Mouse (Mus musculus): ENCODE results near the gene Rbfox1.

The Rbfox1 gene

DNA sequence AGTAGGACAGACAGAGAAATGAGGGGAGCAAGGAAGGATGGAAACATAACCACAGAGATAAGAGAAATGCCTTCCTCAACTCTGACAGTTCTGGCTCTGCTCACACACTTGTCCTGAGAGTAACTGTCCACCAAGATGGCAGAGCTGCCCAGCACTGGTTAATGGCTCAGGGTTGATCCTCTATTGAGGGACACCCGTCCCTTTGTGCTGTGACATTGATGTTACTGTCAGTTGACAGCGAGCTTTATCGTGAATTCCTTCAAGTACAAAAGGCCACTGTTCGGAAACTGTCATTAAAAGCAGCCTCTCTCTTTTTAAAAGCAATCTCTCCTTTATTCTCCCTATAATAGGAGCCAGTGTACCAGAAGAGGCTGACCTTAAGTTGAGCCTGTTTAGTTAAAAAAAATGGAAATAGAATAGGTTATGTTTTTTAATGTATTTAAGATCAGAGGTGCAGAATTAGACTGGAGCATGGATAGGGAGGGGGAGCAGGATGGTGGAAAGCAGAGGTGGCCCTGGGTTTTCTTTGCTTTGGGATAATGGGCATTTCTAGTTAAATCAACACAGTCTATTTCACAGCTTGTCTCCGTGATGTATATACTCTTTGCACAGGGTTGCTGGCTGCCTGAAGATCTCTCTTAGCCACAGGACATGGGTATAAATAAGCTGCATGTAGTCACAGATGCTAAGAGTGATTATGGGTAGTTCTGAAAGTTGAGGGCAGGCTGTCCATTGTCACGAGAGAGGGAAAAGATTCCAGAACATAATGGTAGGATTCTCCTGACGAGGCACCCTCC is 212.3 kb downstream of the Rbfox1 start:
- H3K27me3 ChIP-seq (ENCODE audit: control insufficient read depth, insufficient read depth, low read length, poor library complexity, severe bottlenecking) = no peaks in the 10 kb centered on the region
- no peaks in the 10 kb centered on the region for H3K36me3 ChIP-seq (ENCODE audit: control insufficient read depth, insufficient read depth, low read length, poor library complexity, severe bottlenecking)
- DNase-seq (ENCODE audit: low read depth, low spot score) = no peak

DNA sequence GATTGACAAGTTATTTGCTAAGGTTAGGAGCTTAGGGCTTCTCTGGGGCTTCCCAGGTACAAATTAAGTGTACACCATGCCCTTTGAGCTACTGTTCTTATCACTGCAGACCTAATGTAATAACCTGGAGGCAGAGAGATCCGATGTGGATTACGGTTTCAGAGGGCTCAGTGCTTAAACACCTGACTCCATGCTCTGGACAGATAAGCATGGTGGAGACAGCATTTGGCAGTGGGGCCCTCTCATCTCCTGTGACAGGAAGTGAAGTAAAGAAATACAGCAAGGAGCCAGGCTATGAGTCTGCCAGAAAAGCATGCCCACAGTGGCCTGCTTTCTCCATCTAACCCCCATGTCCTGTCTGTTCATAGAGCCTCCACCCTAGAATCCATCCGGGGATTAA is 213.0 kb downstream of the Rbfox1 start:
- no peak for DNase-seq (ENCODE audit: low read depth, low spot score)
- H3K27me3 ChIP-seq (ENCODE audit: control insufficient read depth, insufficient read depth, low read length, poor library complexity, severe bottlenecking) = no peaks in the 10 kb centered on the region
- H3K36me3 ChIP-seq (ENCODE audit: control insufficient read depth, insufficient read depth, low read length, poor library complexity, severe bottlenecking) = no peaks in the 10 kb centered on the region

DNA sequence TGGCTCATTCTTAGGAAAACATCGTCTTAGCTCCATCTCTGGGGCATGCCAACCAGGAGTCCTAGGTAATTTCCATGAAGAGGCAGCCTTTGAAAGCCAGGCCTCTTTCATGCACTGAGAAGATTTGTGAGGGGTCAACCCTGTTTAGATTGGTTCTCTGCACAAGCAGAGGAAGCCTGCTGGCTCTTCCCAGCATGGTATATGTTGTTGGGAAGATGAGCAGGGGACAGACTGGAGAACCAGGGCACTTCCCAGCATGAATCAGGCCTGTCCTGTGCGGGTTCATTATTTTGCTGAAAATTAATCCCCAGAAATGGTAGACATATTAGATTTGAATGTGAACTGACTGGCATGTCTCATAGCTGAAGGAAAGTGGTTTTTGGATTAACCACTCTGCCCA is 214.4 kb downstream of the Rbfox1 start:
- Histone ChIP-seq H3K27me3 (ENCODE audit: control insufficient read depth, insufficient read depth, low read length, poor library complexity, severe bottlenecking) (no peaks in the 10 kb centered on the region), H3K36me3 (ENCODE audit: control insufficient read depth, insufficient read depth, low read length, poor library complexity, severe bottlenecking) (no peaks in the 10 kb centered on the region)
- no peak for DNase-seq (ENCODE audit: low read depth, low spot score)

DNA sequence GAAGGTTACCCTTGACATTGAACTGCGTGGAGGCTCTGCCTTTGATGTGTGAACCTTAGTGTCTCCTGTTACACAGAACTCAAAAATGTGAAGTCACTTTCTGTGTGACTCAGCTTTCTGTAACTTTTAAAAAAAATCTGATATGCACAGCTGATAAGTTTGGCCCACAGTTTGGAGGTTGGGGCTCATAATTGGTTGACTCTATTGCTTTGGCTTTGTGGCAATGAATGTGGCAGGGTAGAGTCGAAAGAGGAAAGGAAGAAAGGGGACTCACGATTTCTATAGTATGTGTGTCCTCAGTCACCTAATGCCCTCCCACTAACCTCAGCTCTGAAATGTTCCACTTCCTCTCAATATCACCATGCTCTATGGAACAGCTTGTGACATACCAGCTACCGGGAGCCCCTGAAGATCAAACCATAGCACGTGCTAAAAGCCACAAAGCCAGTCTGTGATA is 215.3 kb downstream of the Rbfox1 start:
- no peaks in the 10 kb centered on the region for H3K36me3 ChIP-seq (ENCODE audit: control insufficient read depth, insufficient read depth, low read length, poor library complexity, severe bottlenecking)
- no peak for DNase-seq (ENCODE audit: low read depth, low spot score)
- H3K27me3 ChIP-seq (ENCODE audit: control insufficient read depth, insufficient read depth, low read length, poor library complexity, severe bottlenecking) = no peaks in the 10 kb centered on the region

GRCm38 (mm10) chr16:6103713-6104112 is 218.6 kb downstream of the Rbfox1 start:
- no peaks in the 10 kb centered on the region for H3K36me3 ChIP-seq (ENCODE audit: control insufficient read depth, insufficient read depth, low read length, poor library complexity, severe bottlenecking)
- H3K27me3 ChIP-seq (ENCODE audit: control insufficient read depth, insufficient read depth, low read length, poor library complexity, severe bottlenecking) = no peaks in the 10 kb centered on the region
- DNase-seq (ENCODE audit: low read depth, low spot score) = no peak

DNA sequence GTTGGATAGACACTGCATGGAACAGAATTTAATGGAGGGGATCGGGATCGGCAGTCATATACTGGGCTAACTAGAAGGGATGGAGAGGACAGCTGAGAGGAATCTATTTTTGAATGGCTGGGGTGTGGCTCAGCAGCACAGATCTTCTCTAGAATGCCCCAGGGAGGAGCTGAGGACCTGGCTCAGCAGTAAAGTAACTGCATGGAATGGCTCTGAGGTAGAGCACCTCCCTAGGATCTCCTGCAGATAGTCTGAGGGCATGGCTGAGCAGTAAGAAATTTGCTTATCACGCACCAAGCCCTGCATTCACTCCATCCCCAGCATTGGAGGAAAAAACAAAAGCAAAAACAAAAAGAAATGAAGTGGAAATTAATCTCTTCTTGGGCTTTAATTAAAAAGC is 225.0 kb downstream of the Rbfox1 start:
- no peaks in the 10 kb centered on the region for H3K27me3 ChIP-seq (ENCODE audit: control insufficient read depth, insufficient read depth, low read length, poor library complexity, severe bottlenecking)
- DNase-seq (ENCODE audit: low read depth, low spot score) = no peak
- H3K36me3 ChIP-seq (ENCODE audit: control insufficient read depth, insufficient read depth, low read length, poor library complexity, severe bottlenecking) = no peaks in the 10 kb centered on the region

- Histone ChIP-seq H3K27me3 (ENCODE audit: control insufficient read depth, insufficient read depth, low read length, poor library complexity, severe bottlenecking) (no peaks in the 10 kb centered on the region), H3K36me3 (ENCODE audit: control insufficient read depth, insufficient read depth, low read length, poor library complexity, severe bottlenecking) (no peaks in the 10 kb centered on the region)
- DNase-seq (ENCODE audit: low read depth, low spot score) = no peak
These were observed 228.8 kb downstream of the Rbfox1 start for GRCm38 (mm10) chr16:6113836-6114475.

DNA sequence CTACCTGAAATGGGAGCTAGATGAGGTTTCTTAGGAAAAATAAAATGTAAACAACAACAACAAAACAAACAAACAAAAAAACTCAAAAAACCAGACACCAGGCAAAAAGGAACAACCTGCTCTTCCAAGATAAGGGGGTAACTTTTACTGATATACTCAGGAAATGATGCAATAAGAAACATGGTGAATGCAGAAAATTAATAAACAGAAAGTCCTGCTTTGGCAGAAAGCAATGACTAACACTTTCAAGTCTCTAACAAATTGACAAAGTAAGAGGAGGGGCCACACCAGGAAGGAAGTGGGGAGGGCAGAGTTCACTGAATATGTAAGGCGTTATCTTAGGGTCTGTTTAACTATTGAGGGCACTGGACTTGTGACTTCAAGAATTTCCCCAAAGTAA is 234.3 kb downstream of the Rbfox1 start:
- Histone ChIP-seq H3K36me3 (ENCODE audit: control insufficient read depth, insufficient read depth, low read length, poor library complexity, severe bottlenecking) (no peaks in the 10 kb centered on the region), H3K27me3 (ENCODE audit: control insufficient read depth, insufficient read depth, low read length, poor library complexity, severe bottlenecking) (no peaks in the 10 kb centered on the region)
- no peak for DNase-seq (ENCODE audit: low read depth, low spot score)

GRCm38 (mm10) chr16:6121232-6121631 is 236.1 kb downstream of the Rbfox1 start:
- DNase-seq (ENCODE audit: low read depth, low spot score) = no peak
- H3K27me3 ChIP-seq (ENCODE audit: control insufficient read depth, insufficient read depth, low read length, poor library complexity, severe bottlenecking) = no peaks in the 10 kb centered on the region
- H3K36me3 ChIP-seq (ENCODE audit: control insufficient read depth, insufficient read depth, low read length, poor library complexity, severe bottlenecking) = no peaks in the 10 kb centered on the region

GRCm38 (mm10) chr16:6122859-6123258 is 237.7 kb downstream of the Rbfox1 start:
- DNase-seq (ENCODE audit: low read depth, low spot score) = no peak
- Histone ChIP-seq H3K27me3 (ENCODE audit: control insufficient read depth, insufficient read depth, low read length, poor library complexity, severe bottlenecking) (no peaks in the 10 kb centered on the region), H3K36me3 (ENCODE audit: control insufficient read depth, insufficient read depth, low read length, poor library complexity, severe bottlenecking) (no peaks in the 10 kb centered on the region)

DNA sequence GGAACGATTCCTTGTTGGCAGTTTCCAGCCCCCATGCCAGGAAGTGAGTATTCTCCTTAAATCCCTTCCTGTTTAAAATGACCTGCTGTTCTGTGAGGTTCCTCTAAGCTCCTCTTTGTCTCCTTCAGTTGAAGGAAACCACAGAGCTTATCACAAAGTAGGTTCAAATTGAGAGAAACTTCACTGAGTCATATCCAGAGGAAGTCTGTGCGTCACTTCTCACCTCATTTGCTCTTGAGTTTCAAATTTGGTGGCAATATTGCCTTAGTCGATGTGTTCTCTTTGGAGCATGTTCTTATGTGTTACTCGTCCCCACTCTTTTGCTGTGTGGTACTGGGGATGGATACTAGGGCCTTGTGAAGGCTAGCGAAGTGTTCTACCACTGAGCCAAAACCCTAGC is 243.2 kb downstream of the Rbfox1 start:
- Histone ChIP-seq H3K36me3 (ENCODE audit: control insufficient read depth, insufficient read depth, low read length, poor library complexity, severe bottlenecking) (no peaks in the 10 kb centered on the region), H3K27me3 (ENCODE audit: control insufficient read depth, insufficient read depth, low read length, poor library complexity, severe bottlenecking) (no peaks in the 10 kb centered on the region)
- DNase-seq (ENCODE audit: low read depth, low spot score) = no peak

- Histone ChIP-seq H3K27me3 (ENCODE audit: control insufficient read depth, insufficient read depth, low read length, poor library complexity, severe bottlenecking) (no peaks in the 10 kb centered on the region), H3K36me3 (ENCODE audit: control insufficient read depth, insufficient read depth, low read length, poor library complexity, severe bottlenecking) (no peaks in the 10 kb centered on the region)
- no peak for DNase-seq (ENCODE audit: low read depth, low spot score)
These were observed 249.9 kb downstream of the Rbfox1 start for GRCm38 (mm10) chr16:6135016-6135415.

- DNase-seq (ENCODE audit: low read depth, low spot score) = no peak
- no peaks in the 10 kb centered on the region for H3K36me3 ChIP-seq (ENCODE audit: control insufficient read depth, insufficient read depth, low read length, poor library complexity, severe bottlenecking)
- no peaks in the 10 kb centered on the region for H3K27me3 ChIP-seq (ENCODE audit: control insufficient read depth, insufficient read depth, low read length, poor library complexity, severe bottlenecking)
These were observed 254.3 kb downstream of the Rbfox1 start for GRCm38 (mm10) chr16:6139432-6139831.

GRCm38 (mm10) chr16:6147957-6148356 is 262.8 kb downstream of the Rbfox1 start:
- DNase-seq (ENCODE audit: low read depth, low spot score) = no peak
- no peaks in the 10 kb centered on the region for H3K27me3 ChIP-seq (ENCODE audit: control insufficient read depth, insufficient read depth, low read length, poor library complexity, severe bottlenecking)
- H3K36me3 ChIP-seq (ENCODE audit: control insufficient read depth, insufficient read depth, low read length, poor library complexity, severe bottlenecking) = no peaks in the 10 kb centered on the region

- Histone ChIP-seq H3K36me3 (ENCODE audit: control insufficient read depth, insufficient read depth, low read length, poor library complexity, severe bottlenecking) (no peaks in the 10 kb centered on the region), H3K27me3 (ENCODE audit: control insufficient read depth, insufficient read depth, low read length, poor library complexity, severe bottlenecking) (no peaks in the 10 kb centered on the region)
- DNase-seq (ENCODE audit: low read depth, low spot score) = no peak
These were observed 264.2 kb downstream of the Rbfox1 start for GRCm38 (mm10) chr16:6149345-6149744.

All from splenic B cell, adult 2 months (primary cell).